Mouse (Mus musculus) frontal cortex, adult 2 months (tissue): Measurements from ENCODE around the gene Dtx3l. TPM values are rescaled to one million over a fixed set of nuclear protein-coding genes. Genes with fewer than 3 reads are reported as not detected.
"Not testable (repeated sequence)": the region's sequence is repeated elsewhere in the genome, so short reads cannot be mapped to it uniquely, and the experiment has no call there.

Experiments used
- DNase-seq, 2 experiments: peaks; one replicate each; pipeline ENCODE4 v3.0.0; 2022; ENCODE audit warnings: low spot score in 1 of 2; ENCODE audit errors: extremely low spot score in 1 of 2
- polyA plus RNA-seq: library from polyadenylated mRNA; depleted of rRNA; stranded (reverse); fragments of >200 nt; gene quantifications from 2 replicates; pipeline ENCODE4 v1.2.3, GENCODE M21; 2012; rRNA removed

Dtx3l gene
- polyA plus RNA-seq = 3.0 TPM in 2 replicates

- DNase-seq = peak in 1 of 2 experiments; percentile 34
Observed at GRCm38 (mm10) chr16:35938211-35939151, at the start of gene Dtx3l, which contains the start of gene Parp9. Dtx3l (minus strand) TSS chr16:35939151. Parp9 (plus strand) TSS chr16:35938470.

- no peak for DNase-seq
Observed at GRCm38 (mm10) chr16:35987930-35988329, 49.0 kb upstream of the Dtx3l start.

- no peak for DNase-seq
Observed at GRCm38 (mm10) chr16:35984471-35984870, 45.5 kb upstream of the Dtx3l start.

- peak; percentile 51 to 80 for DNase-seq
Observed at GRCm38 (mm10) chr16:35983517-35984101, 44.7 kb upstream of the Dtx3l start.

DNA sequence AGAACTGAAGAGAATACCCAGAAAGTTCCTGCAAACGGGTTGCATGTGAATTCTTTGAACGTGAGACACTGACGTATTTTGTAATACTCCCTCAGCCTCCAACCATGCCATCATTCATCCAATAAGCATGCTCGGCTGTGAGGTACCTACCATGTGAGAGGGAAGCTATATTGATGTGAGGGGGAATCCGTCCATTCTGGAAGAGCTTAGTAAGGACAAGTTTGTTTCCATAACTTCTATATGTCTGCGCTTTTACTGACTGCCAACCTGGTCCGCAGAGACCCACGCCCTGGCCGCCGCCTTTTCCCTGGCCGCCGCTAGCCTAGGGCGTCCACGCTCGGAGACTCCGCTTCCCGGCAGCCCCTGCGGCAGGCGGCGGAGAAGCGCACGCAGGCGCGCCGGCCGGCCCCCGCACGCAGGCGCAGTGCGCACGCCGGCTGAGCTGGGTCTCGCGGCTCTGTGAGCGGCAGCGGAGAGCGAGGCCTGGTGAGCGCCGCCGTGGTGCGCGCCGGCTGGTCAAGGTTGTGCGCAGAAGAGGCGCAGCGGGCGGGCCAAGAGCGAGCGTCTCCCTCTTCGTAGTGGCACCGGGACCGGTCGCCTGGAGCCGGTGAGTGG lies 44.1 kb upstream of the Dtx3l start:
- peak; percentile 67 to 89 for DNase-seq

DNA sequence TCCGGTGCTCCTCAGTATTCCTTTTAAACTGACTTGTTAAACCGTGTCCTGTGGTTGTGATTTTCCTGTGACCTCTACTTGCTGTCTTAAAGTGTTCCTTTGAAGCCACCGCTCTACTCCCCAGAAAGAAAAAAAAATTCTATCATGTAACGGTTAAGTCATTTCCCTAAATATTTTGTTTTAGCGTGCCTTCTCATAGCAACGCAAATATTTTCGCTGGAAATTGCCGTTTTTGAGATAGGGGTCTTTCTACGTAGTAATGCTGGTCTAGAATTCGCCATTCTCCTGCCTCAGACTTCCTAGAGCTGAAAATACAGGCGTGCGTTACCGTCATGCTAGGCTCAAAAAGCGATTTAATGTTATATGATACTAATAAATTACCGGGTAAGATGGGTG lies 43.6 kb upstream of the Dtx3l start:
- DNase-seq = no peak

DNA sequence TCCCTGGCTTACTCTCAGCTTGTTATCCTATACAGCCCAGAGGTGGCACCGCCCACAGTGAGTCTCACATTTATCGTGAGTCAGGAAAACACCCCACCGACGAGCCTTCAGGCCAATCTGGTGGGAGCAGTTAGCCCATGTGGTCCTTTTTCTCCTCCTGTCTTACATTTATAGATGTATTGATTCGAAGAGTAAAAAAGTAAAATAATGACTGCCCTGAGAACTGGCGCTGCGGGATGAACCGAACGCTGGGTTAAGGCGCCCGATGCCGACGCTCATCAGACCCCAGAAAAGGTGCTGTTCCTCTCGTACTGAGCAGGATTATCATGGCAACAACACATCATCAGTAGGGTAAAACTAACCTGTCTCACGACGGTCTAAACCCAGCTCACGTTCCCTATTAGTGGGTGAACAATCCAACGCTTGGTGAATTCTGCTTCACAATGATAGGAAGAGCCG lies 42.4 kb upstream of the Dtx3l start:
- peak; percentile 100 for DNase-seq

GRCm38 (mm10) chr16:35978450-35978849 lies 39.5 kb upstream of the Dtx3l start, which contains the start of gene Kpna1:
Kpna1 (plus strand) TSS chr16:35978750.
- DNase-seq = not testable (repeated sequence)

- no peak for DNase-seq
Observed at GRCm38 (mm10) chr16:35974021-35974420, 35.1 kb upstream of the Dtx3l start.

- DNase-seq = no peak
Observed at GRCm38 (mm10) chr16:35968149-35968548, 29.2 kb upstream of the Dtx3l start.

- DNase-seq = no peak
Observed at GRCm38 (mm10) chr16:35967319-35967718, 28.4 kb upstream of the Dtx3l start.

GRCm38 (mm10) chr16:35966411-35967115 lies 27.6 kb upstream of the Dtx3l start:
- DNase-seq = no peak

DNA sequence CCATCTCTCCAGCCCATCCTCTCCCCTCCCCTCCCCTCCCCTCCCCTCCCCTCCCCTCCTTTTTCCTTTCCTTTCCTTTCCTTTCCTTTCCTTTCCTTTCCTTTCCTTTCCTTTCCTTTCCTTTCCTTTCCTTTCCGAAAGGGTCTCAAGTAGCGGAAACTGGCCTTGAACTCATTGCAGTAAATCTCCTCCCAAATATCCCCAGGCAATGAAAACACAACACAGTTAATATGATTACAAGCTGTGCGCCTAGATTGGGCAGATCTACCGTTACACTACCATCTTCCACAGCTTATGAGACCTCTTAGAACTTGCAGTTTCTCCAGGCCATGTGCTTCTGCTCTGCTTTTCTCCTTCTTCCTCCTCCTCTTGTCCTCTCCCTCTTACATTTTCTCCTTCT lies 27.0 kb upstream of the Dtx3l start:
- DNase-seq = not testable (repeated sequence)

DNA sequence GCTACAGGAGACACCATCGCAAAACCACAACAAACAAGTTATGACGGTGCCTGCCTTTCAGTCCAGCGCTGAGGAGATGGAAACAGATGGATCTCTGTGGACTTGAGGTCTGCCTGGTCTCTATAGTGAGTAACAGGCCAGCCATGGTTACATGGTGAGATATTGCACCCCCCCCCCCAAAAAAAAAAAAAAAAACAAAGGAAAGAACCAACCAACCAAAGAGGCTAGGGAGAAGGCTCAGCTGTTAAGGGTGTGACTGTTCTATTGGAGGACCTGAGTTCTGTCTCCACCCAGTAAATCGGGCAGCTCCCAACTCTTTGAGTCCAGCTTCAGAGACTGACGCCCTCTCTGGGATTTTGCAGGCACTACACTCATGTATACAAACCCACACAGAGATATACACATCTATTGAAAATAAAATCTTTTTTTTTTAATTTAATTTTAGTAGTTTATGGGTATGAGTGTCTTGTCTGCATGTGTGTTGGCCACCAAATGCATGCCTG lies 13.7 kb upstream of the Dtx3l start:
- no peak for DNase-seq

- DNase-seq = no peak
Observed at GRCm38 (mm10) chr16:35951216-35951615, 12.3 kb upstream of the Dtx3l start.

DNA sequence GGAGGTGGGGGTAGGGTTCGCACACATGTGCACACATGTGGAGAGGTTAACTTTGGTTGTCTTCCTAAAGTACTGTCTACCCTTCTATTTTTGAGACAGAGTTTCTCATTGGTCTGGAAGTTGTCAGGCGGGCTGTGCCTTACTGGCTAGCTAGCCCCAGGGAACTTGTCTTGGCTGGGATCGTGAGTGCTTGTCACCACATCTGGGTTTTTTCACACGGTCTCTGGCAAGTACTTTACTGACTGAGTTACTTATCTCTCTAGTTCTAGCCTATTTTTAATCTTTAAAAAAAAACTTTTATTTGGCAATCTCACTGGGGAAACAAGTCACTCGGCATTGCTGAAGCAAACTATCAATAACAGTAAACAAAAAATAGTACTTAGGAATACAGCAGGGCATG lies 10.3 kb upstream of the Dtx3l start:
- no peak for DNase-seq

GRCm38 (mm10) chr16:35941382-35941781 lies 2.4 kb upstream of the Dtx3l start:
- DNase-seq = peak in 1 of 2 experiments; percentile 6

DNA sequence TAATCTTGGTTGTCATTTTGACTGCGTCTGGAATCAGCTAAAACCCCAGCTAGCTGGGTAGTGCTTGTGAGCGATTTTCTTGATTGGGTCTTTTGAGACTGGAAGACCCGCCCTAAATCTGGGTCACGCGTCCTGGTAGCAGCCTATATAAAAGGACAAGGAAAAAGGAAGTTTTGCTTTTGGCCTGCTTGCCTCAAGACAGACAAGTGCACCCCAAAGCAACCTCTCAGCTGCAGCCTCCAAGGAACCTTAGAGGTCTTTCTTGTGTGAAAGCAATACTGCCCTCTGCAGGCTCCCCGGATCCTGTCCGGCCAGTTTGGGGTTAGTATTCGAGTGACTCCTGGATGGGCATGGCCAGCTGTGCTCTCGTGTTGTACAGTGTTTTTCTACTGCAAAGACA lies 739 bp upstream of the Dtx3l start:
- DNase-seq = peak; percentile 41 to 80

GRCm38 (mm10) chr16:35939261-35939660 lies 310 bp upstream of the Dtx3l start:
- no peak for DNase-seq

GRCm38 (mm10) chr16:35933181-35933580 lies 5.8 kb downstream of the Dtx3l start:
- DNase-seq = no peak
